Mouse (Mus musculus) ES-Bruce4 (cell line): ENCODE measurements around the gene Mllt3.

Source experiments
- EP300 ChIP-seq: IDR thresholded peaks from 2 replicates; pipeline ENCODE4 v1.6.1; 2011; ENCODE audit warnings: low read depth, low read length; ENCODE audit not compliant: insufficient read depth
- POLR2A ChIP-seq: IDR thresholded peaks from one replicate; pipeline ENCODE4 v1.8.1; 2011; ENCODE audit warnings: low read length; ENCODE audit not compliant: insufficient read depth

DNA sequence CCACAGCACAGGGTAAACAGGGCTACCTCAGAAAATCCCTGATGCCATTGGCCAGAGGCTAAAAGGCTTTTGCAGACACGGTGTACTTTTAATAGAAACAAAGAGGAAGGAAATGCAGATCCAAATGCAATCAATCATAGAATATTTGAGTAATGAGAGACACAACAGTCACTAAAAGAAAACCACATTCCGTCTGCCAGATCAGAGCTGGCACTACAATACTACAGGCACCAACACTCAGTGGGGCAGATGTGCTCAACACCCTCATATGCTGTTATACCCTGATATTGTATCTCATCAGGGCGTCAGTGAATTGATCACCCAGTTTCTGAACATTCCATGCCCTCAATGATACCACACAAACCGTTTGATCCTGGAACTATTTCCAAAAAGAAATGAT lies 79.4 kb downstream of the Mllt3 start:
- TF ChIP-seq POLR2A = no peak
- TF ChIP-seq EP300 = no peak
